Mouse (Mus musculus) 416B (cell line): ENCODE data around the gene Wsb2.
"Not testable (repeated sequence)": the region's sequence is repeated elsewhere in the genome, so short reads cannot be mapped to it uniquely, and the experiment has no call there.

Source experiments
- DNase-seq: peaks from one replicate; pipeline ENCODE4 v3.0.0; 2011; ENCODE audit warnings: low read depth

The Wsb2 gene

GRCm38 (mm10) chr5:117357129-117357477 lies at the start of gene Wsb2:
Wsb2 (plus strand) TSS chr5:117357304.
- peak; percentile 57 for DNase-seq

DNA sequence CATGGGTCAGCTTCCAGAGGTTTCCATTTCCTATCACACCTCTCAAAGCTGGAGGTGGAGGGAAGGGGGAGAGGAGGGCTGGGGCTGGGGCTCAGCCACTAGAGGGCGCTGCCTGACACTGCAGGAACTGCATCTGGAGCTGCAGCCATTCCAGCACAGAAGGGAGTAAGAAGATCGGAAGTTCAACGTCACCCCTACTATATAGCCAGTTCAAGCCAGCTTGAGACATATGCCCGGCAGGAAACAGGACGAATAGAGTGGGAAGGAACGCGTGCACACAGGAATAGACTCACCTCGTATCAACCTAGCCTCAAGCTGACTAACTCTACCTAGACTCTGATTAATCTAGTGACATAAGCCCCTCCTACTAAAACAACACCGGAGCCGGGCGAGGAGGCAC lies 49.4 kb upstream of the Wsb2 start:
- peak; percentile 93 for DNase-seq

GRCm38 (mm10) chr5:117313420-117313819 lies 43.7 kb upstream of the Wsb2 start:
- peak; percentile 37 for DNase-seq

GRCm38 (mm10) chr5:117313909-117314308 lies 43.2 kb upstream of the Wsb2 start:
- no peak for DNase-seq

GRCm38 (mm10) chr5:117314587-117315428 lies 42.3 kb upstream of the Wsb2 start:
- DNase-seq = no peak

- DNase-seq = peak; percentile 71
Measured at GRCm38 (mm10) chr5:117318741-117319629, 38.1 kb upstream of the Wsb2 start, which contains the start of gene Vsig10. Vsig10 (plus strand) TSS chr5:117319083.

DNA sequence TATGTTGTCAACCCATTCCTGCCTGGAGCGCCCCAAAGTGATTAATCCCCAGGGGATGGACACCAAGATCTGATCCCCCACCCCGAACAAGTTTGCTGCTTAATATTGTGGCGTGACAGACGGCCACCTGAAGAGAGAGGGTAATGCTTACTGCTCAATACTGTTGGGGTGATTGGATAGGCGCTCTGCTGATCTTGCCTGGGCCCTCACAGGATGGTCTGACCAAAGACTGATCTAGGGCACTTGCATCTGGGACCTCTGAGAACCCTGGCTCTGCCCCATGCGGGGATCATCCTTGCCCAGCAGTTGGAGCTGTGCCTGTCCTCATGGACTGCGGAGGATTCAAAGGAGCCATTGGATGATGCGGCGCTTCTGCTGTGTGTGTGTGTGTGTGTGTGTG lies 33.4 kb upstream of the Wsb2 start:
- DNase-seq = no peak

GRCm38 (mm10) chr5:117326408-117326807 lies 30.7 kb upstream of the Wsb2 start:
- DNase-seq = no peak

GRCm38 (mm10) chr5:117330457-117330856 lies 26.6 kb upstream of the Wsb2 start:
- no peak for DNase-seq

GRCm38 (mm10) chr5:117337999-117338398 lies 19.1 kb upstream of the Wsb2 start:
- peak; percentile 26 for DNase-seq

DNA sequence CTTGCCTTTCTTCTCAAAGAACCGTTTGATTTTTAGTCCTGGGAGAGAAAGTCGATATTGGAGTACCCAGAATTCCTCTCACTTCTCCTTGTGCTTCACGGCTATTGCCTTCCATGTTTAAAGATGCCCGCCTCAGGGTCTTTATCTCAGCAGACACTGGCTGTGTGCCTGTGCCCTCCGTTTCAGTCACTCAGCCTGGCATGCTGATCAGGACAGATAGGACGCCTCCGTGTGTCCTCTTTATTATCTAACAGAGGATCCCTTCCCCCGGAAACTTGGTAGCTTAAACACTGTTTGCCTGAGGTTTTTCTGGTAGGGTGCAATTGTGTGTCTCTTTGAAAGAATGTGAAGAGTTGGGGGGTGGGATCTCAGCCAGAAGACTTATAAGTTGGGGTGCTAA lies 18.6 kb upstream of the Wsb2 start:
- DNase-seq = no peak

- DNase-seq = no peak
Measured at GRCm38 (mm10) chr5:117340081-117340480, 17.0 kb upstream of the Wsb2 start.

DNA sequence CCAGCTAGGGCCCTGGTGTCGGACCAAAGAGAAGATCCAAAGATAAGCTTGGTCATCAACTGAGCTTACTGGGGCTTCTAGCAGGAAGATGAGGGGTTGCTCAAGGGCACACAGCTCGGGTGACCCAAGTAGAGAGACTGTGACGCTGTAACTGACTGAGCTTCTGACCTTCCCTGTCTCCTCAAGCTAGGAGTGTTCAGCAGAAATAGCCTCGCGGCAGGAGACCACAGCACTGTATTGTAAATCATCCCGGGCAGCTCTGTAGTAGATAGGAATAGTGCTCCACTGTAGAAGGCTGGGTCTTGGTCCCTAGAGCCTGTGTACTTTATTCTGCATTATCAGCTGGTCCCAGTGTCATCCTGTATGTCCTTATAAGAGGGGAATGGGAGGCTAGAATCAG lies 15.2 kb upstream of the Wsb2 start:
- DNase-seq = peak; percentile 18

DNA sequence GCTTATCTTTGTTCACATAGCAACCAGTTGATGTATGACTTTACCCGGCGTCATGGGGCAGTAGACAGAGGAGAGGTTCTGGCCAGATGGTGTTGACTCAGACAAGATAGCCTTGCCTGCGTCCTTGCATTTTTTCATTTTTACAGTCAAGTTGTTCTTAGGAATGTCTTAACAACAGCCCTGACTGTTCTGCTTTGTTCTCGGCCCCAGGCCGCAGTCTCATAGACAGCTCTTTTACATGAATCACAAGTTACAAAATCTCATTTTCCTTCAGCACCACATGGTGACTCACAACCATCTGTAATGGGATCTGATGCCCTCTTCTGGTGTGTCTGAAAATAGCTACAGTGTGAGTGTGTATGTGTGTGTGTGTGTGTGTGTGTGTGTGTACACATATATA lies 12.6 kb upstream of the Wsb2 start:
- not testable (repeated sequence) for DNase-seq

- peak; percentile 57 for DNase-seq
Measured at GRCm38 (mm10) chr5:117345432-117345976, 11.6 kb upstream of the Wsb2 start.

DNA sequence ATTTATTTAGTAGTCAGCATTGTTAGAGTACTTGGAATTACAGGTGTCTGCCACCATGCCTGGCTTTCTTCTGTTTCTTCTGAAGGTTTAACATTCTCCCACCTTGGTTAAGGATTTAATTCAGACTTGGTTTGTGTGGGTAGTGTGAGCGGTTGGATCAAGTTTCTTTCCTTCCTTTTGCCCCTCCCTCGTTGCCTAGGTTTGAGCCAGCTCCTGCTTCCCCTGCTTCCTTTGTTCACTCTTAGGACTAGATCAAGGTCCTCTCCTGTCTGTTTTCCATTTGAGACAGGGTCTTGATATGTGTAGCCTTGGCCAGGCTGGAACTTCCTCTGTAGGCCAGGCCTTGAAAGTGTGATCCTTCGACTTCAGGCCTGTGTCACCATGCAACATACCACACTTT lies 10.8 kb upstream of the Wsb2 start:
- DNase-seq = peak; percentile 75

GRCm38 (mm10) chr5:117347011-117347410 lies 10.1 kb upstream of the Wsb2 start:
- peak; percentile 82 for DNase-seq

DNA sequence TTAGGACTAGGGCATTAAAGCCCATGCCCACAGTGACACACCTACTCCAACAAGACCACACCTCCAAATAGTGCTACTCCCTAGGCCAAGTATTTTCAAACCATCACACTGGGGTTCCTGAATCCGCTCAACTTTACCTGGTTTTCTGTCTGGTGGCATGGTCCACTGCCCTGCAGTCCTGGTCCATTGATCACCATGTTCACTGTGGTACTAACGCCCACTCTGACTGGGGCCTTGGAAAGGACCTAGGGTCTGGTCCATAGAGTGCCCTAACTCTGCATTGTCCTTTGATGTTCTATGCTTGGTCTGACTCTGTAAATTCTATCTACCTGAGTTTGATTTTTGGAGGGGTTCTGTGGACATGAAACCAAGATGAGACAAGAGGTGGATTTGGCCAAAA lies 9.3 kb upstream of the Wsb2 start:
- DNase-seq = no peak

GRCm38 (mm10) chr5:117348279-117348678 lies 8.8 kb upstream of the Wsb2 start:
- peak; percentile 64 for DNase-seq

- DNase-seq = no peak
Measured at GRCm38 (mm10) chr5:117354121-117354520, 3.0 kb upstream of the Wsb2 start.

DNA sequence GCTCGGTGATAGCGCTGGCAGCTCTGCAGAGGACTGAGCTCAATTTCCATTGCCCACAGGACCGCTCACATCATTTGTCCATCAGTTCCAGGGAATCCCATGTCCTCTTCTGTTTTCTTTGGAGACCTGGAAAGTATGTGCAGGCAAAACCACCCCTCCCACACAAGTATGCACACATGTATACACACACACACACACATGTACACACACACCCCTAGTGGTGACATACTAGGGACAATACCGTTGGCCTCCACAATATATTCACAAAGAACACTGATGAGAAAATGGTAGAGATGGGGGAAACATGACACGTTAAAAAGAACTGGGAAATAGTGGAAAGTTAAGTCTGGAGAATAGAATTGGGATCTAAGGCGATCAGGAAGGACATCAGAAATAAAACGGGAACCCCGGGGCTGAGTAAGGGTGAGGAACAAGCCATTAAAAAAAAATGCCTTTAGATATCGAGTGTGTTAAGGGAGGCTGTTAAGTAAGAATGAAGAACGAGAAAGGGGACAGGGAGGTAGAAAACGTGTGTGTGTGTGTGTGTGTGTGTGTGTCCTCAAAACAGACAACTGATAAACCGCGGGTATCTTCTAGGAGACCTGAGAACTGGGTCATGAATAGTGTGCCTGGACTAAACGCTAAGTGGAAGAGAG lies 1.3 kb upstream of the Wsb2 start:
- DNase-seq = no peak
